Mouse (Mus musculus): ENCODE results near the gene Polr3g.
A peak's percentile ranks its signal among the peaks of the same experiment; 100 is the strongest.
"Not testable (repeated sequence)": the region's sequence is repeated elsewhere in the genome, so short reads cannot be mapped to it uniquely, and the experiment has no call there.

The Polr3g gene

GRCm38 (mm10) chr13:81684884-81685283, 25.9 kb downstream of the Polr3g start:
- no peak for DNase-seq

- no peak for DNase-seq
Observed at GRCm38 (mm10) chr13:81684258-81684657, 26.6 kb downstream of the Polr3g start.

GRCm38 (mm10) chr13:81683107-81683506, 27.7 kb downstream of the Polr3g start:
- no peak for DNase-seq

- no peak for DNase-seq
Observed at GRCm38 (mm10) chr13:81675333-81675732, 35.5 kb downstream of the Polr3g start.

GRCm38 (mm10) chr13:81667713-81668112, 43.1 kb downstream of the Polr3g start:
- no peak for DNase-seq

GRCm38 (mm10) chr13:81664331-81664698, 46.5 kb downstream of the Polr3g start:
- no peak for DNase-seq

- no peak for DNase-seq
Observed at GRCm38 (mm10) chr13:81663566-81664330, 47.1 kb downstream of the Polr3g start.

GRCm38 (mm10) chr13:81658053-81658752, 52.6 kb downstream of the Polr3g start:
- no peak for DNase-seq

- DNase-seq, result peak; percentile 83 to 86
Observed at GRCm38 (mm10) chr13:81657351-81658052, 53.3 kb downstream of the Polr3g start, which contains the start of gene Lysmd3. Gene Lysmd3, plus strand, starts transcription at chr13:81657663.

- DNase-seq, result no peak
Observed at GRCm38 (mm10) chr13:81657008-81657350, 53.8 kb downstream of the Polr3g start.

GRCm38 (mm10) chr13:81656091-81656850, 54.5 kb downstream of the Polr3g start:
- DNase-seq, result no peak

GRCm38 (mm10) chr13:81650382-81650781, 60.4 kb downstream of the Polr3g start:
- DNase-seq, result not testable (repeated sequence)

- DNase-seq, result no peak
Observed at GRCm38 (mm10) chr13:81646348-81646747, 64.5 kb downstream of the Polr3g start.

GRCm38 (mm10) chr13:81644047-81644565, 66.7 kb downstream of the Polr3g start:
- no peak for DNase-seq

GRCm38 (mm10) chr13:81642491-81643149, 68.2 kb downstream of the Polr3g start:
- no peak for DNase-seq

- no peak for DNase-seq
Observed at GRCm38 (mm10) chr13:81641289-81642045, 69.3 kb downstream of the Polr3g start.

GRCm38 (mm10) chr13:81640881-81641280, 69.9 kb downstream of the Polr3g start:
- DNase-seq, result no peak

GRCm38 (mm10) chr13:81639624-81640023, 71.2 kb downstream of the Polr3g start:
- DNase-seq, result no peak

- no peak for DNase-seq
Observed at GRCm38 (mm10) chr13:81632720-81633415, 77.9 kb downstream of the Polr3g start, which contains the start of gene Adgrv1. Gene Adgrv1, minus strand, starts transcription at chr13:81633154.

GRCm38 (mm10) chr13:81630566-81630965, 80.2 kb downstream of the Polr3g start:
- DNase-seq, result no peak

- DNase-seq, result no peak
Observed at GRCm38 (mm10) chr13:81629395-81629794, 81.4 kb downstream of the Polr3g start.

All from thymus, adult 18-20 months (tissue).